Mouse (Mus musculus): ENCODE measurements around the gene Gm17267.
"Not testable (repeated sequence)": the region's sequence is repeated elsewhere in the genome, so short reads cannot be mapped to it uniquely, and the experiment has no call there.

Gm17267 gene

DNA sequence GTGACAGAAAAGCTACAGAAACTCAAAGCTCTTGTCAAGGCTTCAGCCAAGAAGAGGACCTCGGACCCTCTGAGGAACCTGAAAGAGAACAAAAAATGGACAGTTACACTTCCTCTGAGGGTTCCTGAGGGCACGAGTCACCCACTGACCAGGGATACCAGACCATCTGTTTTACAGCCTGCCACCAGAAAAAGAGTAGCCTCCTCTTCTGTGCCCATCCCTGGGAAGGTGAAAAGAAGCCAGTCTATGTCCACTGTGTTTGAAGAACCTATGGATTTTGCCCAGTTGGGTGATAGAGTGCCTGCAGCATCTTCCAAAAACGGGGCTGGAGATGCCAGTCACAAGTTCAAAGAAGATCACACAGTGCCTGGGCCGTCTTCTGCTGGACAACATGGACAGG is at the start of gene Gm17267:
Gene Gm17267 (plus strand): TSS at position 301 of the 400 bp plus-strand sequence.
- DNase-seq (ENCODE audit: extremely low read depth, low read depth, low spot score): not testable (repeated sequence)
